Mouse (Mus musculus) spleen, adult 12 weeks (tissue): ENCODE measurements around the gene Nup214.

Experiments
- DNase-seq: peaks from one replicate; pipeline ENCODE4 v3.0.0; 2022; ENCODE audit warnings: low spot score

Nup214 gene

GRCm38 (mm10) chr2:32070747-32071146 is 96.5 kb downstream of the Nup214 start:
- DNase-seq: no peak

GRCm38 (mm10) chr2:32074404-32074803 is 100.2 kb downstream of the Nup214 start:
- DNase-seq: no peak

- DNase-seq: no peak
These were observed 101.1 kb downstream of the Nup214 start for GRCm38 (mm10) chr2:32075368-32075767.

GRCm38 (mm10) chr2:32077744-32078143 is 103.5 kb downstream of the Nup214 start:
- no peak for DNase-seq

- DNase-seq: no peak
These were observed 104.3 kb downstream of the Nup214 start for GRCm38 (mm10) chr2:32078522-32078921.

GRCm38 (mm10) chr2:32079191-32079725 is 105.0 kb downstream of the Nup214 start:
- no peak for DNase-seq

- DNase-seq: no peak
These were observed 106.4 kb downstream of the Nup214 start for GRCm38 (mm10) chr2:32080681-32081080.

- no peak for DNase-seq
These were observed 107.2 kb downstream of the Nup214 start for GRCm38 (mm10) chr2:32081296-32081929.

GRCm38 (mm10) chr2:32082229-32082628 is 108.0 kb downstream of the Nup214 start:
- DNase-seq: no peak

GRCm38 (mm10) chr2:32083159-32084011 is 109.1 kb downstream of the Nup214 start:
- peak; percentile 68 for DNase-seq

- peak; percentile 44 for DNase-seq
These were observed 110.1 kb downstream of the Nup214 start, which contains the start of gene Fam78a for GRCm38 (mm10) chr2:32084111-32084871. Fam78a (minus strand) TSS chr2:32084857.

GRCm38 (mm10) chr2:32084872-32085199 is 110.6 kb downstream of the Nup214 start:
- no peak for DNase-seq

GRCm38 (mm10) chr2:32085231-32085630 is 111.0 kb downstream of the Nup214 start:
- peak; percentile 47 for DNase-seq

- DNase-seq: no peak
These were observed 113.4 kb downstream of the Nup214 start for GRCm38 (mm10) chr2:32087606-32088005.

GRCm38 (mm10) chr2:32088372-32088981 is 114.2 kb downstream of the Nup214 start:
- DNase-seq: no peak

- DNase-seq: no peak
These were observed 115.4 kb downstream of the Nup214 start for GRCm38 (mm10) chr2:32089606-32090005.

GRCm38 (mm10) chr2:32090145-32090544 is 115.9 kb downstream of the Nup214 start:
- DNase-seq: no peak

GRCm38 (mm10) chr2:32091956-32092355 is 117.7 kb downstream of the Nup214 start:
- no peak for DNase-seq

GRCm38 (mm10) chr2:32094001-32094707 is 119.9 kb downstream of the Nup214 start:
- DNase-seq: no peak

GRCm38 (mm10) chr2:32095351-32096121 is 121.3 kb downstream of the Nup214 start, which contains the start of gene Plpp7:
Plpp7 (plus strand) TSS chr2:32095528.
- no peak for DNase-seq

GRCm38 (mm10) chr2:32096122-32096420 is 121.8 kb downstream of the Nup214 start:
- no peak for DNase-seq
